Mouse (Mus musculus): ENCODE data around the gene Pprc1. TPM values are rescaled to one million over a fixed set of nuclear protein-coding genes. Genes with fewer than 3 reads are reported as not detected.

Gene Pprc1
- polyA plus RNA-seq, 1 experiment from 2014 or later, result 32.7 TPM

DNA sequence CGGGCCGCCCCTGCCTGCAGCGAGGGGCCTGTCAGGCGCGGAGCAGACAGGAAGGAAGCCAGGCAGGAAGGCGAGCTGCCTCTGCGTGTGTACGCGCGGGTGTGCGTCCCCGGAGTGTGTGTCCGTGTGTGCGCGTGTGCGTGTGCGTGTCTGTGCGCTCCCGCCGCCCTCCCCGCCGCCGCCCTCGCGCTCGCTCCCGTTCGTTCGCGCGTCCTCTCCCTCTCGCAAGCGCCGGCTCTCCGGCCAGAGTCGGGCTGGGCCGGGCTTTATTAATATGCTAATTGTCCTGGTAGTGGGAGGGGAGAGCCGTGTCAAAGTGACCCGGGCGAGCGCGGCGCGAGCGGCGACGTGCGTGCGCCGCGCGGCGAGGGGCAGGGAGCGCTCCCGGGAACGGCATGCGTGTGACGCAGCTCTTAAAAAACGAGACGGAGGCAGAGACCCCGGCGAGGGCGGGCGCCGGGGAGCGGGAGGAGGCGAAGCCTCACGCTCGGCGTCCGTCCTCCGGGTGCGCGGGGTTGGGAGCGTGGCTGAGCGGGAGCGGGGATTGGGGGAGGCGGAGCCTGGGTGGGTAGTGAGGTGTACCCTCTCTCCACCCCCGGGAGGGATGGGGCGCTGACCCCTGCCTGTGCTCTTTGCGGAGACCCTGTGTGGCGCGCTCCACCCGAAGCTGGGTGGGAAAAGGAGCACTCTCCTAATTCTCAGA, 458 bp downstream of the Pprc1 start, which contains the start of gene Ldb1:
TSS of gene Ldb1 (minus strand) at position 222 of the 703 bp plus-strand sequence.
- H3K4me1 ChIP-seq, result peaks cover 47% of the 10 kb centered on the region
- H3K36me3 ChIP-seq, result no peaks in the 10 kb centered on the region
- no peaks in the 10 kb centered on the region for H3K27me3 ChIP-seq (replicated peaks)
- peak within 1 kb of the TSS; percentile 95 for H3K4me3 ChIP-seq (replicated peaks)
- no peaks in the 10 kb centered on the region for H3K9me3 ChIP-seq
- H3K27ac ChIP-seq, result peak within 1 kb of the TSS; percentile 99
- H3K4me2 ChIP-seq, result peak within 1 kb of the TSS; percentile 90
- WGBS, result under 1% methylated on average over 83 of the region's 84 CpGs
- ATAC-seq (ENCODE audit: insufficient read depth, low FRiP score, low read depth), result peak; percentile 79
- H3K9ac ChIP-seq, result peak within 1 kb of the TSS; percentile 97

DNA sequence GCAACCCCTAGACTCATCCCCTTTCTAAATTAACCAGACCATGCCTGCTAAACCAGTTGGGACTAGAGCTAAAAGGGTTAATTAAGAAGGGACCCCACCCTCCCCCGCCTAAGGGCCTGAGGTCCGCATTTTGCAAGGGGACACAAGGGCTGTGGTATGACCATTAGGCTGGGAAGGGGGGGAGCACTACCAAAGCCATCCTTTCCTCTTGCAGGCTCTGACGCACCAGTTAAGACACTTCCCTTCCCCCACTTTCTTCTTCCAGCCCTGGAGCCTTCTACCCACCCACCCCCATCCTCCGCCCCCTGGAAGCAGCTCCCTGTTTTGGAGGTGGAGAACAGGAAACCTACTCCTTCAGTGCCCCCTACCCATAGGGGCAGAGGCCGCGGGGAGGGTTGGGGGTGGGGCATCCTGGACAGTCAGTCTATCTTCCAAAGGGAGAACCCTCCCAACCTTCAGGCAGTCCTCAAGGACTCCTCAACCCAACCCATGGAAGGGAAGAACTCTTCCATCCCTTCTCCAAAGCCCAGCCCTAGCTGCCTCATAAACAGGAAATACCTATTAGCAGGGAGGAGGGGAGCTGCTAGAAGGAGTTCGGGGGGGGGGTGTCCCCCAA, 1.1 kb downstream of the Pprc1 start:
- H3K36me3 ChIP-seq, result no peaks in the 10 kb centered on the region
- H3K4me1 ChIP-seq, result peaks cover 42% of the 10 kb centered on the region
- WGBS, result 0% methylated on average over 7 of the region's 7 CpGs
- peak; percentile 57 for ATAC-seq (ENCODE audit: insufficient read depth, low FRiP score, low read depth)
- no peaks in the 10 kb centered on the region for H3K9me3 ChIP-seq
- H3K27me3 ChIP-seq (replicated peaks), result no peaks in the 10 kb centered on the region
- H3K27ac ChIP-seq, result peak overlapping the region; percentile 99
- peak overlapping the region; percentile 90 for H3K4me2 ChIP-seq
- H3K9ac ChIP-seq, result peak overlapping the region; percentile 97
- H3K4me3 ChIP-seq (replicated peaks), result peak overlapping the region; percentile 95

DNA sequence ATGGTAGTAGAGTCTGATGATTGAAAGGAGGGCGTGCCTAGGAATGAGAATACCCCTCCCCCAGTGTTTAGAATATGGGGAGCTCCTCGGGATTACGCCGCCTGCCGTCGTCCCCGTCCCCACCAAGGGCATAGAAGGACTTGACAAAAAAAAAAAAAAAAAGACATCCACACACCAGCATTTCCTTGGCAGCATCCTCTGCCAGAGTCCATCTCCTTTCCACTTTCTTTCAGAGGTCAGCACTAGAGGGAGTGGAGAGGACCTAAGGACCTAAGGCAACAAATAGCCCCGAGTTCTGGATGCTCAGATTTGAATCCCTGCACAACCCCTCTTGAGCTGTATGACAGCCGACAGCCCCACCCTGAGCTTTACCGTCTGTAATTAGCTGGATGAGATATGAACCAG, 1.9 kb downstream of the Pprc1 start:
- Histone ChIP-seq H3K4me3 (replicated peaks) (no peak overlapping the region), H3K9ac (no peak overlapping the region), H3K4me2 (peak overlapping the region; percentile 90), H3K9me3 (no peaks in the 10 kb centered on the region), H3K4me1 (peaks cover 34% of the 10 kb centered on the region), H3K36me3 (no peaks in the 10 kb centered on the region), H3K27ac (peak overlapping the region; percentile 99), H3K27me3 (replicated peaks) (no peaks in the 10 kb centered on the region)
- 5% methylated on average over 10 of the region's 10 CpGs for WGBS
- ATAC-seq (ENCODE audit: insufficient read depth, low FRiP score, low read depth), result no peak

DNA sequence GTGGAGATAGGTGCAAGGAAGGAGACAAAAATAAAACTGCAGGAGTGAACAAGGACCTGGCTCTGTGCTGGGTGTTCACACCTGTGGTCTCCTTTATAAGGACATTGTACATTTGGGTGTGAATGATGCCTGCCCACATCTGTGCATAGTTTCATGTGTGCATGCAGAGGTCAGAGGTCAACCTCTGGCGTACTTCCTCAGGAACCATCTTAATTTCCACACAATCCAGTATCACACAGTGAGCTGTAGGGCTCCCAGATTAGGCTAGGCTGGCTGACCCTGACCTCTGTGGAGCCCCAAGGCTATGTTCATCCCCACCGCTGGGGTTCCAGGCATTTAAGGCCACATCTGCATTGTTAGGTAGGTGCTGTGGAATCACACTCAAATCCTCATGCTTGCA, 2.7 kb downstream of the Pprc1 start:
- no peak for ATAC-seq (ENCODE audit: insufficient read depth, low FRiP score, low read depth)
- H3K4me2 ChIP-seq, result no peak overlapping the region
- H3K27ac ChIP-seq, result no peak overlapping the region
- H3K36me3 ChIP-seq, result no peaks in the 10 kb centered on the region
- no peaks in the 10 kb centered on the region for H3K9me3 ChIP-seq
- no peak overlapping the region for H3K9ac ChIP-seq
- H3K4me3 ChIP-seq (replicated peaks), result no peak overlapping the region
- no peaks in the 10 kb centered on the region for H3K27me3 ChIP-seq (replicated peaks)
- H3K4me1 ChIP-seq, result peaks cover 26% of the 10 kb centered on the region
- 66% methylated on average over 2 of the region's 2 CpGs for WGBS

DNA sequence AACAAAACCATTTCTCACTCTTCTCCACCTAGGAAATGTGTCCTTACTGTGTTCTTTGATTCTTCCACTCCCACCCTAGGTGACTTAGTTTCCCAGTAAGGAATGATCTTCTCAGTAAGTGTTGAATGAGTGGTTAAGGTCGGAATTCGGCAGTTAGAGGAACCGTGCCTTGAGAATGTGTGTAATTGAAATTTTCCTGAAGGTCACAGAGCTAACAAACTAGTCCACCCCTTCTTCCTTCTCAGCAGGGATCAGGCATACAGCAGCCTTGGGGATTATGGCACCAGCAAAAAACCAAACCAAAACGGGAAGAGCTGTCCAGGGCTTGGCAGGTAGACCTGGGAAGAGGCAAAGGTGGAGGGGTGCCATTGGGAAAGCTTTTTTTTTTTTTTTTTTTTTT, 4.4 kb downstream of the Pprc1 start:
- H3K9ac ChIP-seq, result no peak overlapping the region
- peaks cover 14% of the 10 kb centered on the region for H3K4me1 ChIP-seq
- H3K27me3 ChIP-seq (replicated peaks), result no peaks in the 10 kb centered on the region
- no peak overlapping the region for H3K4me3 ChIP-seq (replicated peaks)
- no peak overlapping the region for H3K27ac ChIP-seq
- no peaks in the 10 kb centered on the region for H3K9me3 ChIP-seq
- ATAC-seq (ENCODE audit: insufficient read depth, low FRiP score, low read depth), result no peak
- H3K36me3 ChIP-seq, result no peaks in the 10 kb centered on the region
- 68% methylated on average over 4 of the region's 4 CpGs for WGBS
- H3K4me2 ChIP-seq, result no peak overlapping the region

DNA sequence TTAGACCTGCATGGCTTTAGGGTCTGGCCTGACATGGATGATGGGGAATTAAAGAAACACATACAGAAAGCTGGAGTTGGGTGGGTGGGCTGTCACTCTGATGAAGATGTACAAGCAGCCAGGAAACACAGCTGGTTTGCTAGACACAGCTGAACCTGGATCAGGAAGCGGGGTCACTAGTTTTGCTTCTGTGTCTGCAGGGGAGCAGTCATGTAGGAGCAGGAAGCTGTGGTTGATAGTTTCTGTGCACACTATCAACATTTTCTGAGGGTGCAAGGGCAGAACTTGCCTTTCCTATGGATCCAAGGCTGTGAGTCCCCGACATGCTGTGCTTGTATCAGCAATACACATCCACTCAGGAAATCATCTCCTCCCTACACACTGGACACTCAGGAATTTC, 5.8 kb downstream of the Pprc1 start:
- 58% methylated on average over 2 of the region's 2 CpGs for WGBS
- H3K27ac ChIP-seq, result no peak overlapping the region
- no peak for ATAC-seq (ENCODE audit: insufficient read depth, low FRiP score, low read depth)

DNA sequence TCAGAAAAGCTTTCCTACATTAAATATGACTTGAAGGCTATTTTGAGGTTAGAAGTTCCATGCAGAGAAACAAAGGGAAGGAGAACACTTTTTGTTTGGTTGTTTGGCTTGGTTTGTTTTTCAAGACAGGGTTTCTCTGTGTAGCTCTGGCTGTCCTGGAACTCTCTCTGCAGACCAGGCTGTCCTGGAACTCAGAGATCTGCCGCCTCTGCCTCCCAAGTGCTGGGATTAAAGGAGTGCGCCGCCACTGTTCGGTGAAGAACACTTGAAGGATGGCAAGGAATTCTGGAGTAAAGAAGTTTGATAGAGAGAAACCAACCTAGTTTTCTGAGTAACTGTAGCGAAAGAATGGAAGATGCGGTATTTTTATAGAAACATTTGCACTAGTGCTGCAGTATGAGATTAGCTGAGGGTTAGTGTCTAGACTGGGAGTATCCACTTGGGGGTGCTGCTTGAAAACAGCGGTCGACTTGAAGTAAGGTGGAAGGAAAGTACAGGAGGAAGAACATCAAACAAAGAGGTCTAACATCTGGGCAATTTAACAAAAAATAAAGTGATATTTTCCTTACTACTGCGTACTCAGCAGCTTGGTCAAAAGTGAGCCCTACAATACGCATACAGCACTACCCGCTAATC, 11.2 kb downstream of the Pprc1 start:
- Histone ChIP-seq H3K27me3 (replicated peaks) (no peaks in the 10 kb centered on the region), H3K27ac (peak overlapping the region; percentile 98), H3K9me3 (no peaks in the 10 kb centered on the region), H3K4me1 (peaks cover 15% of the 10 kb centered on the region; the same call in 1 of the 2 replicates), H3K4me3 (replicated peaks) (peak overlapping the region; percentile 99), H3K4me2 (peak overlapping the region; percentile 72), H3K9ac (no peak overlapping the region), H3K36me3 (no peaks in the 10 kb centered on the region; the same call in 1 of the 2 replicates)
- ATAC-seq (ENCODE audit: insufficient read depth, low FRiP score, low read depth), result peak; percentile 65
- 1% methylated on average over 11 of the region's 11 CpGs for WGBS

More for the DNA sequence above, 5.8 kb downstream of the Pprc1 start:
- no peak overlapping the region for H3K9ac ChIP-seq
- no peak overlapping the region for H3K4me2 ChIP-seq
- no peaks in the 10 kb centered on the region for H3K27me3 ChIP-seq (replicated peaks)
- H3K4me3 ChIP-seq (replicated peaks), result no peak overlapping the region
- H3K9me3 ChIP-seq, result no peaks in the 10 kb centered on the region
- H3K36me3 ChIP-seq, result no peaks in the 10 kb centered on the region
- H3K4me1 ChIP-seq, result peaks cover 14% of the 10 kb centered on the region

DNA sequence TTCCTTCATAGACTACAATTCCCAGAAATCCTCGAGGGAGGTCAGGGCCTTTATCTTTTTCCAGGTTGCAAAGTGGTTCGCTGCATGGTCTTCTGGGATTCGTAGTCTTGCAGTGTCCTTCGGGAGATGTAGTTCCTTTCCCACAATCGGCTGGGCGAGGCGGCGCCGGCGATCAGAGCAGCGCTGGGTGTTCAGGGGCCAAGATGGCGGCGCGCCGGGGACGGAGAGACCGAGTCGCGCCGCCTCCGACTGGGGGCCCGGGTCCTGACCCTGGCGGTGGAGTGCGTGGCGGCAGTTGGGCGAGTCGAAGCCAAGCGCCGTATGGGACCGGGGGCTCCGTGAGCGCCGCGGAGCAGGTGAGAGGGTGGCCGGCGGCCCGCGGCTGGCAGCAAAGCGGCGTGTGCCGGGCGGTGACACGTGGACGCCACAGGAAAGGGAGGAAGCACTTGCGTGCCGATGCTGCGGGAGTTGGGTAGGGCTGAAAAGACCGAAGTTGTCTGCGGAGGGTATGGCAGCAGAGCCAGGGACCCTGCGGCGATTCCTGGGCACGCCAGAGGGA, 11.8 kb downstream of the Pprc1 start:
- peak overlapping the region; percentile 72 for H3K4me2 ChIP-seq
- H3K36me3 ChIP-seq, result no peaks in the 10 kb centered on the region; the same call in 1 of the 2 replicates
- H3K27ac ChIP-seq, result peak overlapping the region; percentile 98
- no peaks in the 10 kb centered on the region for H3K27me3 ChIP-seq (replicated peaks)
- peak; percentile 94 for ATAC-seq (ENCODE audit: insufficient read depth, low FRiP score, low read depth)
- H3K4me1 ChIP-seq, result peaks cover 15% of the 10 kb centered on the region; the same call in 1 of the 2 replicates
- peak overlapping the region; percentile 89 for H3K9ac ChIP-seq
- H3K9me3 ChIP-seq, result no peaks in the 10 kb centered on the region
- under 1% methylated on average over 52 of the region's 52 CpGs for WGBS
- peak overlapping the region; percentile 99 for H3K4me3 ChIP-seq (replicated peaks)

DNA sequence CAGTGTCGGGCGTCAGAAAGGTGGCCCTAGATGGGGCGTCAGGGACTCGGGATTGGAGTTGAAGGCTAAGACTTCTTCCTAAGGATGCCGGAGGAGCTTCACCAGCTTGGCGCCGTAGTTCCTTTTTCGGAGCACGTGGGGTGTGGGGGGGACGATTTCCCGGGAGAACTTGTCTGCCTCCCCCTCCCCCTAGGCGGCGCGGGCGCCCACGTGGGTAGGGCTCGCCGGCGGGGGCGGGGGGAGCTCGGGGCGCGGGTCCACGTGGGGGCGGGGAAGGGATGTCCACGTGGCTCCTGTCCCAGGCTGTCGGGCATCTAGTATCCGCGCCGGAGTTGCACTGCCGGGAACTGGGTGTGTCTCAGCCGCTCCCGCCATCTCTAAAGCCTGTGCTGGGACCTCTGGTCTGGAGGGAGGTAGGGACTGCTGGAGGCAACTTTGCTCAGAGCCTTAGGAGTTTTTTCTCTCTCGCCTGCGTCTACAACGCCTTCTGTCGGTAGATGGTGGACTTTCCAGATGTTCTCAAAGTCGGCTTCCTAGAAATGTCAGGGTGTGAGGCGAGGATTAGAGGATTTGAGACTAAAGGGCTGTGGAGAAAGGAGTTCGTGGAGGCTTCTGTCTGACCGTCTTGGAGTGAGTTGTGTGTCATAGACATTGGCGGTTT, 12.4 kb downstream of the Pprc1 start:
- ATAC-seq (ENCODE audit: insufficient read depth, low FRiP score, low read depth), result peak; percentile 80

DNA sequence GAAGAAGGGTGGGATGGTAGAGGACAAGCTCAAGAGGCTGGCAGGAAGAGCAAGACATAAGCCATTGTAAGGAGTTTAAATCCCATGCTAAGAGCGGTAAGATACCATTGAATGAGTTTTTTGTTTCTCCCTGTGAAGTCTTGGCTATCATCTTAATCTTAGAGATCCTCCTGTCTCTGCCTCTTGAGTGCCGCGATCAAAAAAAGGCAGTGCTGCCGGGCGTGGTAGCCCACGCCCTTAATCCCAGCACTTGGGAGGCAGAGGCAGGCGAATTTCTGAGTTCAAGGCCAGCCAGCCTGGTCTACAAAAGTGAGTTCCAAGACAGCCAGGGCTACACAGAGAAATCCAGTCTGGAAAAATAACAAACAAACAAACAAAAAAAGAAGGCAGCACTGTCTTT, 13.8 kb downstream of the Pprc1 start:
- Histone ChIP-seq H3K9ac (no peak overlapping the region), H3K4me3 (replicated peaks) (peak overlapping the region; percentile 99; the same call in 1 of the 2 replicates), H3K27ac (no peak overlapping the region), H3K4me2 (peak overlapping the region; percentile 72; the same call in 1 of the 2 replicates), H3K36me3 (peaks cover 15% of the 10 kb centered on the region), H3K9me3 (no peaks in the 10 kb centered on the region), H3K4me1 (peaks cover 15% of the 10 kb centered on the region; the same call in 1 of the 2 replicates), H3K27me3 (replicated peaks) (no peaks in the 10 kb centered on the region)
- no peak for ATAC-seq (ENCODE audit: insufficient read depth, low FRiP score, low read depth)
- 90% methylated on average over 7 of the region's 7 CpGs for WGBS

More for the DNA sequence above, 12.4 kb downstream of the Pprc1 start:
- H3K9ac ChIP-seq, result peak overlapping the region; percentile 89
- H3K36me3 ChIP-seq, result peaks cover under 1% of the 10 kb centered on the region
- peak overlapping the region; percentile 99 for H3K4me3 ChIP-seq (replicated peaks)
- under 1% methylated on average over 32 of the region's 42 CpGs for WGBS
- H3K27me3 ChIP-seq (replicated peaks), result no peaks in the 10 kb centered on the region
- peak overlapping the region; percentile 98 for H3K27ac ChIP-seq
- H3K4me2 ChIP-seq, result peak overlapping the region; percentile 72
- H3K4me1 ChIP-seq, result peaks cover 15% of the 10 kb centered on the region; the same call in 1 of the 2 replicates
- no peaks in the 10 kb centered on the region for H3K9me3 ChIP-seq

DNA sequence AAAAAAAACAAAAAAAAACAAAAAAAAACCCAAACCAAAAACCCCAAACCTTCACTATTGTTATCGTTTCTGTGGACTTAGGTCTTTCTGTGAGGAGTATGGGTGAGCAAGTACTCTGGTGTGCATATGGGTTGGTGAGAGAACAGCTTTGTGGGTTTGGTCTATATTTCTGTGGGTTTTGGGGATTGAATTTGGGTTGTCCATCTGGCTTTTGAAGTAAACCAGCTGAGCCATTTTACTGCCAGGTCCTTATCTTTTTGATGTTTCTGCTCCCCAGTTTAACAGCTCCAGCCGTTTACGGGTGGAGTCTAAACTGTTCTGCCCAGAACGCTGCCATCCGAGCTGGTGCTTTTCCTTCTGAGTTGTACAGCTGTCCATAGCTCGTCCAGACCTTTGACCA, 16.2 kb downstream of the Pprc1 start:
- WGBS, result 61% methylated on average over 6 of the region's 6 CpGs

More for the DNA sequence above, 16.2 kb downstream of the Pprc1 start:
- Histone ChIP-seq H3K4me3 (replicated peaks) (no peak overlapping the region), H3K4me2 (no peak overlapping the region), H3K36me3 (peaks cover 37% of the 10 kb centered on the region), H3K9me3 (no peaks in the 10 kb centered on the region), H3K27me3 (replicated peaks) (no peaks in the 10 kb centered on the region), H3K9ac (no peak overlapping the region), H3K27ac (no peak overlapping the region), H3K4me1 (peaks cover 15% of the 10 kb centered on the region; the same call in 1 of the 2 replicates)
- no peak for ATAC-seq (ENCODE audit: insufficient read depth, low FRiP score, low read depth)

Measured in stomach, embryonic 15.5 days (tissue).